Mouse (Mus musculus): ENCODE measurements at regions not wholly inside any gene's neighbourhood (a gene's known extent, or its start where the extent isn't known, plus 50 kb on each side); places are given as distances from the start of the nearest gene placed in this dataset.
"Not testable (repeated sequence)": the region's sequence is repeated elsewhere in the genome, so short reads cannot be mapped to it uniquely, and the experiment has no call there.

DNA sequence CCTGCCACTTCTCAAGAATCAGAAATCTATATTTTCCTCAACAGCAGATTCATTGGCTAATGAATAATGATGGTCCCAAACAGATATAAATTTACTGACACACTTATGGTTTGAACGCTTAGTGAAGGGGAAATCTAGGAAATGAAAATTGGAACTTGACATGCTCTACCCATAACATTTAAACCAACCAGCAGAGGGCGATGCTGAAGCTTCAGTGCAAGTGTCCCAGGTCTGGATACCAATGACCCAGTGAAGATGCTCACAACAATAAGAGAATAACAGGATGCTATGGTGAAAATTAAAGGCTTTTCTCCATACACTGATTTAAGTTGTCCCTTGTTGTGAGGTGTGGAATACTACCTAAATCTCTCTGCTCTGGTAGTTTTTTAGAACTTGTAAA, 236.0 kb upstream of the Rorb start:
- no peak for DNase-seq (ENCODE audit: low read depth, low spot score)
- WGBS: 44% methylated on average over 2 of the region's 2 CpGs

DNA sequence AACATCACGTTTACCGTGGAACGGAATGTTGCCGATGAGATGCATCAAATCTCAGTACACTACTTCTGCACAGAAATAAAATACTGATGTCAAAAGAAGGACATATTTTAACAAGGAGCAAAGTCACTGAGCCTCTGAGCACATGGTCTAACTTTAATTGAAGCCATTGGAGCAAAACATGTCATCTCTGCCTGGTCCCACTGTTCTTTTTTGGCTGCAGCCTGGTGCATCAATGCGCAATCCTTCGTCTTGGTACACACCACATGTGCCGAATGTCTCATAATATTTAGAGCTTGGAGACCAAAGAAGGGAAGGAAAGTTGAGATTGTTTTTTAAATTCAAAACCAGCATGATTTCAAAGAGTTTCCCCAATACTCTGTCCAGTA, 233.4 kb upstream of the Rorb start:
- DNase-seq (ENCODE audit: low read depth, low spot score): no peak
- WGBS: 54% methylated on average over 7 of the region's 7 CpGs

DNA sequence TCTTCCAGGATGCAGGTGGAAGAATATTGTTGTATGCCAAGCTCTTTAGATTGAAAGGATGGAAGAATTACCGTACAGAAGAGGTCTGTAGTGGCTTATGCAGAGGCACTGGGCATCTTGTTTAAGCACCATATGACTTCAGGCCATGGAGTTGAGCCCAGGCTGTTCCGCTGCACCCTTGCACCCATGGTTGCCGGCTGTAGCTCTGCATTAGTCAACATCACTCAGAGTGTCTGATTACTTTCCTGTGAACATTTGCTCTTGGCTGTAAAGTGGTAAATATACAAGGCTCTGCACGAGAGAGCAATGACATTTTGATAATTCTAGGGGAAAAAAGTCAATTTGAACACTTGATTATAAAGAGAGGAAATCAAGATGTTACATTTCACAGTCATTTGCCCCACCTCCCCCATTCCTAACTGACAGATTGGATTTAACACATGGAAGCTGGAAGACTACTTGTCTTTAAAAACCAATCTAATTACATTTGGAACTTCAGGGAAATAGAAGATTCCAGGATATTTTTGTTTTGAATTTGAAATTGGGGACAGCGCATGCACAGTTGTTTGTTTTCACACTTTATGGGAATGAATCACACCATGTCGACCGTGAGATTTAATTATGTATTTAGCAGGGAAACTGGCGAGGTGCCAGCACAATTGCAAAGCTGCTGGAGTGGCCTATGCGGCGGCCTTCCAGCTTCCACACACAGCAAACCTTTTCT, 232.9 kb upstream of the Rorb start:
- 24% methylated on average over 10 of the region's 10 CpGs for WGBS
- DNase-seq (ENCODE audit: low read depth, low spot score): peak; percentile 14

DNA sequence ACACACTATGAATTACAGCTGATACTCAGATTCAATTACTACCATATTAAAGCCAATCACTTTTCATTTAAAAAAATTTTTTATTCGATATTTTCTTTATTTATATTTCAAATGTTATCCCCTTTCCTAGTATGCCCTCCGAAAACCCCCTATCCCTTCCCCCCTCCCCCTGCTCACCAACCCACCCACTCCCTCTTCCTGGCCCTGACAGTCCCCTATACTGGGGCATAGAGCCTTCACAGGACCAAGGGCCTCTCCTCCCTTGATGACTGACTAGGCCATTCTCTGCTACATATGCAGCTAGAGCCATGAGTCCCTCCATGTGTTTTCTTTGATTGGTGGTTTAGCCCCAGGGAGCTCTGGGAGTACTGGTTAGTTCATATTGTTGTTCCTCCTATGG, 196.1 kb upstream of the Rorb start:
- not testable (repeated sequence) for DNase-seq (ENCODE audit: low read depth, low spot score)
- WGBS: 77% methylated on average over 2 of the region's 2 CpGs

DNA sequence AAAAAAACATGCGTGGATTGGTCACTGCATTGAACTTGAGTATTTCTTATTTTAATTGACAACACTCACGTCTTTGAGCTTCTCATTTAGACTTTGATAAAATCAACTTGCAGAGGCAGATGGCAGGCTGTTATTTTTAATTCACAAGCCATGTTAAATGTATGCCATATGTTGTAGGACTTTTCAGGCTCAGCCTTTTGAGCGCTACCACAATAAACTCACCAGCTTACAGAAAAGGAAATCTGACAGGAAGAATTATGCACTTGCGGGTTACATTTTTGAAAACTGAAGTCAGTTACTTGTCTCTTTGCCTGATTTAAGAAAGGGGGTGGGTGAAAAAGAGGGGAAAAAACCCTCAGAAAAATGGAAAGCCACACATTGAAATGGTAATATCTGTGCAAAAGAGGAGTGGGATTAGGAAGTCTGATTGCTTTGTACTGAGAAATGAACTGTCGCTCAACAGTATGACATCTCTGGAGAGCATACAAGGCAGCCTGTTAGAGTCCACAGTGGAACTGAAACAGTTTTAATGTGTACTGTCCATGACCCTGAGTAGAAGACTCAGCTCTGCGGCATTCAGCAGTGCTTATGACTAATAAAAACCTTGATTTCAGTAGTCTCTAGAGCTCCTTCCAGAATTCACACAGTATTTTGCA, 195.6 kb upstream of the Rorb start:
- 82% methylated on average over 6 of the region's 6 CpGs for WGBS
- DNase-seq (ENCODE audit: low read depth, low spot score): no peak

DNA sequence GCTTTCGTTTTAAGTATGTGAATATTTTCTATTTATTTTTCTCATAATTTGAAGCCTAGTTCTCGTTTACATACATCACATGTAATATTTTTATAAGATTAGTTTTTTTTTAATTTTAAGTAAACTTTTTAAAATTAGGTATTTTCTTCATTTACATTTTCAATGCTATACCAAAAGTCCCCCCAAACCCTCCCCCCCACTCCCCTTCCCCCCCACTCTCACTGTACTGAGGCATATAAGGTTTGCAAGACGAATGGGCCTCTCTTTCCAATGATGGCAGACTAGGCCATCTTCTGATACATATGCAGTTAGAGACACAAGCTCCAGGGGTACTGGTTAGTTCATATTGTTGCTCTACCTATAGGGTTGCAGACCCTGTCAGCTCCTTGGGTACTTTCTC, 174.9 kb upstream of the Rorb start:
- 76% methylated on average over 3 of the region's 3 CpGs for WGBS
- not testable (repeated sequence) for DNase-seq (ENCODE audit: low read depth, low spot score)

DNA sequence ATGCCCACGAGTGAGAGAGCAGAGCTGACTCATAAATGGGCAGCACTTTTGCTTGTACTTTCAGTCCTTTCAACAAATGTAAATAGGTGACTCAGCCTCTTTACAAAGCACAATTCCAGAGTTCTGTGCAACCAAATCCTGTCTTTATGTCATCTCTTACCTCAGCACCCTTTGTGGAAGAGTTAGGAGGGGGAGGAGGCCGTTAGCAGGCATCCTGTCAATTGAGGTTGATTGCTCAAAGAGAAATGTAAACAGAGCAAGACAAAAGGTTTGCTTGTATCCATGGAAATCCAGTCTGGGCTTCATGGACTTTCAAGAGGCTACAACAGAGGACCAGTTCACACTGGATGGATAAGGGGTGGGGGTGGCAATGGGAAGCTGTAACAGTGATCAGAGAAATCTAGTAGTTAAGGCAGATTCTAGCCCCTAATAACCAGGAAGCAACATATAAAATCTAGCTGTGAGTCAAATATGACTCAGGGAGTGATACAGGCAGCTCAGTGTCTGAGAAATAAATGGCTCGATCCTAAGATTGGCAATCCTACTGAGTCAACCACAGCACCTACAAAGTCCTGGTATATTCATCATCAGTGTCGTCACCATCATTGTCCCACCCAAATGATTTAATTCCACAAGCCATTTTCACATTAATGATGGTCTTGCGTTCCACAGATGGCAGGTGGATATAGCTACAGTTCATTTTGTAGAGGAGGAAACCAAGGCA, 136.0 kb upstream of the Rorb start:
- no peak for DNase-seq (ENCODE audit: low read depth, low spot score)
- WGBS: 47% methylated on average over 5 of the region's 5 CpGs

DNA sequence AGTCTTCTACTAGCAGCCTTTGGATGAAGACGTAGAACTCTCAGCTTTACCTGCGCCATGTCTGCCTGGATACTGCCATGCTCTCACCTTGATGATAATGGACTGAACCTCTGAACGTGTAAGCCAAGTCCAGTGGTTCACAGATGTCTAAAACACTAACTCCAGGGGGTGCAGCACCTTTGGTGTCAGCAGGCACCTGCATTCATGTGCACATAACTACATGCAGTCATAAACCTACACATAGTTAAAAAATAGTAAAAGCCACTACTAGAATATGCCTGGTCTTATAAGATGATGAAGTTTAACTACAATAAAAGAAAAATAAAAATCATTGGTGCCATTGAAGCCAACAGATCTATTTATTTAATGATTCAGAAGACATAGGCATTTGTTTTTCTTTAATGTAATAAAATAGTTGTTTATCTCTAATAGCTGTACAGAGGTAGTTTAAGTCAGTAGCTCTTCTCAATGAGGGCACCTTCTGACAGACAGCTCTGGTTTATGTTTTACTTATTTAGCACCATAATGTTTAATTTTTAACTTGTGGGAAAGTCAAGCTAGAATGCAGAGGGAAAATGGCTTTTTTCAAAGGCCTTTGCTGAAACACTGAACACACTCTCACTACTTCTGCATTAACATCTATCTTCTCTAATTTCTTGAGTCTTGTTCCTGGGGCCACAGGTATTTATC, 118.5 kb upstream of the Rorb start:
- WGBS: 47% methylated on average over 3 of the region's 3 CpGs
- DNase-seq (ENCODE audit: low read depth, low spot score): no peak

DNA sequence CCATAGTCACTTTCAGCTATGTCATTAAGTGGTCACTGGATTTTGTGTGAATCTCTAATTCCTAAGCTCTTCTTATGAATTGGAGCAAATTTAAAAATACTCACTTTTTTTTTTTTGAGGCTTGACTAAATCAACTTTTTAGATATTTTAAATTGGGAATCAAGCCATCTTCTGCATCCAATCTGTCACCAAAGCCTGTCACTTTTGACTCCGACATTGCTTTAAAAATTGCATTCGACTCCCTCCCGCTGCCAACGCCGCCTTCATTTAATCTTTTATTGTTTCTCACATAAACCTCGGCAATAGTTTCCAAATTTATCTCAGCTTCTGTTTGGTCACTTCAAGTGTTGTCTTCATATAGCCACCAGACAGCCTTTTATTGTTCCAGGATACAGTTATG, 109.8 kb upstream of the Rorb start:
- WGBS: 62% methylated on average over 6 of the region's 6 CpGs
- DNase-seq (ENCODE audit: low read depth, low spot score): no peak

DNA sequence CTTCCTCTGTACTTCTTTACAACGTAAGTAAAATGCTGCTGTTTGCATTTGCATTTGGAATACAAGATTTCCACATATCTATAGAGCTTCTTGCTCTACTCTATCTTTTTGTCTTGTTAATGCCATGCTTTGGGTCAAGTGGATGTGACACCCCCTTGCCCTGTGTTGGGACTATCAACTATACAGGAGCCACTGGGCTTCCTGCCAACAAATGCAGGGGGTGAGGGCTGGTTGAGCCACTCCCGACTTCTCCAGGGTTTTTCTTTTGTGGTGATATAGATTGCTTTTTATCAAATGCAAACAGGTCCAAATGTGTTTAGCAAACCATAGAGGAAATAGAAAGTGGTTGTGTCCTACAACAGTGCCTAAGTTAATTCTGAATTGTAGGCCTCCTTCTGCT, 108.4 kb upstream of the Rorb start:
- 41% methylated on average over 2 of the region's 2 CpGs for WGBS
- no peak for DNase-seq (ENCODE audit: low read depth, low spot score)

DNA sequence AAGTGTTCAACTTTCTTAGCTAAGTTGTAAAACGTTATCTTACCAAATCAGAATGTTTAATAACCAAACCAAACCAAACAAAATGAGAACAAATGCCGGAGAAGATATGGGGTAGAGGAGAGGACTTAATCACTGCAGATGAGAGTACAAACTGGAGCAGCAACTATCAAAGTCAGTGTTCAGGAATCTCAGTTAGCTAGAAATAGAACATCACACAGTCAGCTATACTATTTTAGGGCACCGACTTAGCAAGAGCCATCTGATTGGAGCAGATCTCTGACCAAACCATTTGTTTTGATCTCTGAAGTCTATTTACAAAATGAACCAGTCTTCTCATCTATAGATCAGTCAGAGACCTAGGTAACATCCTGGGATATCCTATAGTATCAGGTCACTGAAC, 107.7 kb upstream of the Rorb start:
- no peak for DNase-seq (ENCODE audit: low read depth, low spot score)
- WGBS: 51% methylated on average over 3 of the region's 3 CpGs

DNA sequence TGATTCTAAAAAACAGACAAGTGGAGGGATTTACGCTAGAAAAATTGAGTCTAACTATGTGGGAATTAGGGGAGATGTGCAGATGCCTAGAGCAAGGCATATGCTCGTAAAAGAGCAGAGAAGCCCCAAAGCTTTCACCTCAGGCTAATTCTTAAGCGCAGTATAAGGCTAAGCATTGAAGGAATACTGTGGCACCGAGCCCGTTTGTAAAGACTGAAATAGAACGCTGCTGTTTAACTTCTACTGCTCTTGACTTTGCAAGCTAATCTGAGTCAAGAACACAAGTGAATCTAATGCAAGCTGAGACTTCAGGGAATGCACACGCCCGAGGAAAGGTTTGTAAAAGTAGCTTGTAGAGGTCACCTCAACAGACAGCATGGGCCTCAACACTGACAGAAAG, 88.5 kb upstream of the Rorb start:
- DNase-seq (ENCODE audit: low read depth, low spot score): no peak
- WGBS: 64% methylated on average over 8 of the region's 8 CpGs

DNA sequence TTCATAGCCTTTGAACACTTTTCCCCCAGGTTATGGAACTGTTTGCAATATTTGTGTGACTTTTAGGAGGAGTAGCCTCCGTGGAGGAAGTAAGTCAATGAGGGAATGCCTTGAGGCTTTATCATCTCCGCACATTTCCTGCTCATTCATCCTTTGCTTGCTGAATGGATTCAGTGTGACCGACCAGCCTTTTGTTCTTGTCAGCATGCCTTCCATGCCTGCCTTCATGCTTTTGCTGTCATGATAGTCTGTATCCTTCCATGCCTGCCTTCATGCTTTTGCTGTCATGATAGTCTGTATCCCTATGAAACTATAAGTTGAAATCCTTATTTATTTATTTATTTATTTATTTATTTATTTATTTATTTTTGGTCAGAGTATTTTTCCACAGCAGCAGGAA, 87.8 kb upstream of the Rorb start:
- 64% methylated on average over 3 of the region's 3 CpGs for WGBS

DNA sequence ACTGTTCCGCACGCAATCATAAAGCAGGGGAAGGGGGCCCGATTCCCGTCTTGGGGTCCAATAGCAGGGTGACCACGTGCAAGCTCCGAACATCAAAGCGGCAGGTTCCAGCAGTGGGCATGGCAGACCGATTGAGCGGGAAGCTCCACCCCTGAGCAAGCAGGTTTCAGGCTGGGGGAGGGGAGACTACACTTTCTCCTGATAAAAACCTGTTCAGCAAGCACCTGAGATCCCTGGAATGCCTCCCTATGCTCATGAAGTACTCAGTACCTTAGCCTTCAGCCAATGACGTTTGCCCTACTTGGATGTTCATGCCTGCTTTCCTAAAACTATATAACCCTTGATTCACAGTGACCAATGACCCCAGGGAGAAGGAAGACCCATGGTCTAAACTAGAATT, 83.7 kb upstream of the Rorb start:
- peak; percentile 1 for DNase-seq (ENCODE audit: low read depth, low spot score)
- 13% methylated on average over 10 of the region's 10 CpGs for WGBS

More for the DNA sequence above, 87.8 kb upstream of the Rorb start:
- no peak for DNase-seq (ENCODE audit: low read depth, low spot score)

DNA sequence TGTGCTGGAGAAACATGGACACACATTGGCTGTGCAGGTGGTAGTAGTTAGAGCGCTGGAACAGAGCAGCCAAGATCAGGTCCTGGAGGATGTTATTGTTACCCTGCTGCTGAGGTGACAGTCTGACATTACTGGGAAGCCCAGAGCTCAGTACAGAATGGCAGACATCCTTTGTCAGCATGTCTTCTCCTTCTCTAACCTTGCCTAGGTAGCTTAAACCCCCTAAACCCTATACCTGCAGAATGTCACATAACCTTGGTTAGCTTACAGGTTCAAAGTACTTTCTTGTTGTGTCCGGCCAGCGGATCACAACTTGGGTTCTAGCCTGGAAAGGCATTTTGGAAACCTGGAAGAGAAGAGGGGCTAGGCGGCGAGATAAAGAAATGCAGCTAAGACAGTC, 83.3 kb upstream of the Rorb start:
- WGBS: 41% methylated on average over 5 of the region's 5 CpGs
- no peak for DNase-seq (ENCODE audit: low read depth, low spot score)

DNA sequence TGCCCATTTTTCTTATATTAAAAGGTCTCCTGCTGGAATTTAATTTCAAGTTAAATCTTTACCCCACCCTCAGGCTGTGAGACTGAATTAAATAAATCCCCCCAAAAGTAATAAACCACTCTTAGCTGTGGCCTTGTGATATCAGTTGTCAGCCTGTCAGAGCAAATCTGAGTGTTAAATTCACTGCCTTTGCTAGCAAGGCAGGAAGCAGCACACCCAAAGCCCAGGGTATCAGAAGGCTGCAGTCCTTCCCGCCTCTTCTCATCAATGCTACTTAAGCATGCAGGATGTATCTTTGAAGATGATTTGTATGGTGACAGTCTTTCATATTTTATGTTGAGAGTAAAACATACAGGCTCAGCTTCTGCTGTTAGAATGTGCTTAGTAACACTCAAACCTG, 61.8 kb upstream of the Rorb start:
- WGBS: 77% methylated on average over 1 of the region's 1 CpGs
- DNase-seq (ENCODE audit: low read depth, low spot score): no peak

DNA sequence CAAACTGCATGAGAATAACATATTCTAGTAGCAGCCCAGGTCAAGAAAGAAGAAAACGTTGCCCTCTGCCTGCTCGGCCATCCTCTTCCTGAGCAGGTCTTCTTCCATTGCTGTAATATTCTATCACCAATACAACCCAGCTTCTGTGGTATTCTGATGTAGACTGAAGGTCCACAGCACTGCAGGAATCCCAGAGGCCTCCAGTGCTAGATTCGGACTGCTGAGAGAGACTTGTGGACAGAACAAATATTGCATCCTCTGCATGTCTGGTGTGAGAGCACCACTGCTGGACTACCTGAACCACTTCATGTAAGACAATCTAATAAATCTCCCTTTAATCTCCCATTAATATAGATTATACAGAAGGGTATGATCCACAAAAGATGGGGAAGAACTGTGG, 59.8 kb upstream of the Rorb start:
- DNase-seq (ENCODE audit: low read depth, low spot score): no peak
- WGBS: 75% methylated on average over 3 of the region's 3 CpGs

All from large intestine, adult 2 months (tissue).